Mouse (Mus musculus): ENCODE results near the gene Ccs. TPM values are rescaled to one million over a fixed set of nuclear protein-coding genes. Genes with fewer than 3 reads are reported as not detected.

Gene Ccs
- total and polyA plus RNA-seq, 2 experiments from 2014 or later = 35.4 to 44.3 TPM

DNA sequence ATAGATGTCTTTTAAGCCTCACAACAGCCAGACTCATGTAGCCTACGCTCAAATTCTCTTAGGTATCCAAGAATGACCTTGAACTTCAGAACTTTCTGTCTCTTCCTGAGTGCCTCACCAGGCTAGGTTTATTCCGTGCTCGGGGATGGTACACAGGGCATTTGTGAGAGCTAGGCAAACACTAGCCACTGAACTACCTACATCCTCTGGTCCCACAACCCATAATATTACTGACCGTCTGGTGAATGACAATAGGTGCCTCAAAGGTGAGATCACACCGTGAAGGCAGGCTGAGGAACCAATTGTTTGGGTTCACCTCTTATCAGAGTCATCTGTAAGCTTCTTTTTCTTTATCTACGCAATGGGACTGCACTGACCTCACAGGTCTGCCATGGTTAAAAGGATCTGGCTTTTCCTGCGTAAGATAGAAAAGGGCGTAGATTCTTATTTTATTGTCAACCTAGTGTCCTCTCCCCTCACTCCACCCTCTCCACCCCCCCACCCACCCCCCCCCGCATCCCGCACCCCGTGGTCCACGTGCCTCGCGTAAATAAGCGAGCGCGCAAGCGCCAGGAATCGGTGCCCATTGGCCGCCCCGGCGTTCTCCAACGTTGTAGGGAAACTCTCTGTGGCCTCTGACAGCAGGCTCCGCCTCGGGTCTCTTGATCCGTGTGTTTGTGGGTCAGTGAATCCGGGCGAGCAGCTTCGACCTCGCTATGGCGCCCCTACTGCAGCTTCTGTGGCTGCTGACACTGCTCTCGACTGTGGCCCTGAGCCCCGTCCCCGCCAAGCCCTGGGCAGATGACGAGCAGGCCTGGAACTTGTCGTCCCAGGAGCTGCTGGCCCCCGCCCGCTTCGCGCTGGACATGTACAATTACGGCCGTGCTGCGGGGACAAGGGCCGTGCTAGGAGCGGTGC lies 15.7 kb upstream of the Ccs start, which contains the start of gene Ctsf:
Gene Ctsf, plus strand, starts transcription at position 579 of the 918 bp plus-strand sequence.
- Histone ChIP-seq H3K4me3 (ENCODE audit: low read depth, low read length) (peak within 1 kb of the TSS; percentile 72), H3K36me3 (ENCODE audit: insufficient read depth) (peaks cover 16% of the 10 kb centered on the region; the same call in 1 of the 2 replicates), H3K4me2 (ENCODE audit: low read depth) (peak within 1 kb of the TSS; percentile 99), H3K9me3 (ENCODE audit: low read length) (no peaks in the 10 kb centered on the region), H3K4me1 (ENCODE audit: insufficient read depth) (peaks cover 9% of the 10 kb centered on the region; the same call in 1 of the 2 replicates), H3K9ac (peak within 1 kb of the TSS; percentile 74), H3K27me3 (ENCODE audit: insufficient read depth, low read length) (no peaks in the 10 kb centered on the region), H3K27ac (ENCODE audit: low read depth, low read length) (0 out of 2 replicates have a peak within 1 kb of the TSS, but pooled peaks have one; percentile 9)
- TF ChIP-seq CTCF (IDR thresholded peaks at IDR 0.05; ENCODE audit: low read depth) = no peak; the same call in 1 of the 2 replicates
- WGBS = 4% methylated on average over 42 of the region's 45 CpGs
- ATAC-seq = peak; percentile 97
- peak; percentile 88 for DNase-seq

GRCm38 (mm10) chr19:4850281-4850680 lies 11.1 kb upstream of the Ccs start:
- Histone ChIP-seq H3K27ac (ENCODE audit: low read depth, low read length) (no peak overlapping the region), H3K9ac (no peak overlapping the region), H3K4me3 (ENCODE audit: low read depth, low read length) (no peak overlapping the region), H3K4me2 (ENCODE audit: low read depth) (no peak overlapping the region), H3K36me3 (ENCODE audit: insufficient read depth) (no peaks in the 10 kb centered on the region), H3K4me1 (ENCODE audit: insufficient read depth) (peaks cover 4% of the 10 kb centered on the region; the same call in 1 of the 2 replicates), H3K9me3 (ENCODE audit: low read length) (no peaks in the 10 kb centered on the region), H3K27me3 (ENCODE audit: insufficient read depth, low read length) (no peaks in the 10 kb centered on the region)
- DNase-seq (no peak), ATAC-seq (no peak)
- 30% methylated on average over 5 of the region's 5 CpGs for WGBS
- no peak for TF ChIP-seq CTCF (IDR thresholded peaks at IDR 0.05; ENCODE audit: low read depth)

GRCm38 (mm10) chr19:4849800-4850199 lies 10.7 kb upstream of the Ccs start:
- Histone ChIP-seq H3K9me3 (ENCODE audit: low read length) (no peaks in the 10 kb centered on the region), H3K27me3 (ENCODE audit: insufficient read depth, low read length) (no peaks in the 10 kb centered on the region), H3K4me1 (ENCODE audit: insufficient read depth) (peaks cover 4% of the 10 kb centered on the region; the same call in 1 of the 2 replicates), H3K4me2 (ENCODE audit: low read depth) (no peak overlapping the region), H3K36me3 (ENCODE audit: insufficient read depth) (no peaks in the 10 kb centered on the region), H3K4me3 (ENCODE audit: low read depth, low read length) (no peak overlapping the region), H3K27ac (ENCODE audit: low read depth, low read length) (no peak overlapping the region), H3K9ac (no peak overlapping the region)
- no peak for TF ChIP-seq CTCF (IDR thresholded peaks at IDR 0.05; ENCODE audit: low read depth)
- WGBS = 74% methylated on average over 4 of the region's 4 CpGs
- DNase-seq (no peak), ATAC-seq (no peak)

DNA sequence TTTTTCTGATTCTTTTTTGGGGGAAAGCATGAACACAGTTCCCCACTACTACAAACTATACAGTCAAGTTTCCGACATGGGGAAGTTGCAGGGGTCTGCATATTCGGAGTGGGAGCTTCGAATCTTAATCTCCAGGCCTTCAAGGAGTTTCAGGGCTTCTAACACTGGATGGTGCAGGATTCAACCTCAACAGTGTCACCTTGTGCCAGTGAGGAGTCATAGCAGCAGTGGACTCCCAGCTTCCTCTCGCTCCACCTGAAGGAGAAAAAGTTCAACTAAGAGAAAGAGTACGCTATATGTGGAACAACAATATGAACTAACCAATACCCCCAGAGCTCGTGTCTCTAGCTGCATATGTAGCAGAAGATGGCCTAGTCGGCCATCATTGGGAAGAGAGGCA lies 8.4 kb upstream of the Ccs start:
- H3K9ac ChIP-seq = no peak overlapping the region

GRCm38 (mm10) chr19:4845846-4846245 lies 6.7 kb upstream of the Ccs start:
- Histone ChIP-seq H3K4me3 (ENCODE audit: low read depth, low read length) (no peak overlapping the region), H3K27ac (ENCODE audit: low read depth, low read length) (no peak overlapping the region), H3K9ac (no peak overlapping the region), H3K4me1 (ENCODE audit: insufficient read depth) (no peaks in the 10 kb centered on the region), H3K4me2 (ENCODE audit: low read depth) (no peak overlapping the region), H3K27me3 (ENCODE audit: insufficient read depth, low read length) (no peaks in the 10 kb centered on the region), H3K36me3 (ENCODE audit: insufficient read depth) (no peaks in the 10 kb centered on the region), H3K9me3 (ENCODE audit: low read length) (no peaks in the 10 kb centered on the region)
- 74% methylated on average over 2 of the region's 2 CpGs for WGBS
- ATAC-seq (no peak), DNase-seq (no peak)
- TF ChIP-seq CTCF (IDR thresholded peaks at IDR 0.05; ENCODE audit: low read depth) = no peak

More for the DNA sequence above, 8.4 kb upstream of the Ccs start:
- H3K4me1 ChIP-seq (ENCODE audit: insufficient read depth) = no peaks in the 10 kb centered on the region
- no peak overlapping the region for H3K27ac ChIP-seq (ENCODE audit: low read depth, low read length)
- ATAC-seq (no peak), DNase-seq (peak; percentile 14)
- WGBS = 34% methylated on average over 7 of the region's 7 CpGs
- TF ChIP-seq CTCF (IDR thresholded peaks at IDR 0.05; ENCODE audit: low read depth) = peak; percentile 59
- H3K4me3 ChIP-seq (ENCODE audit: low read depth, low read length) = no peak overlapping the region
- no peak overlapping the region for H3K4me2 ChIP-seq (ENCODE audit: low read depth)
- H3K36me3 ChIP-seq (ENCODE audit: insufficient read depth) = no peaks in the 10 kb centered on the region
- no peaks in the 10 kb centered on the region for H3K9me3 ChIP-seq (ENCODE audit: low read length)
- H3K27me3 ChIP-seq (ENCODE audit: insufficient read depth, low read length) = no peaks in the 10 kb centered on the region

DNA sequence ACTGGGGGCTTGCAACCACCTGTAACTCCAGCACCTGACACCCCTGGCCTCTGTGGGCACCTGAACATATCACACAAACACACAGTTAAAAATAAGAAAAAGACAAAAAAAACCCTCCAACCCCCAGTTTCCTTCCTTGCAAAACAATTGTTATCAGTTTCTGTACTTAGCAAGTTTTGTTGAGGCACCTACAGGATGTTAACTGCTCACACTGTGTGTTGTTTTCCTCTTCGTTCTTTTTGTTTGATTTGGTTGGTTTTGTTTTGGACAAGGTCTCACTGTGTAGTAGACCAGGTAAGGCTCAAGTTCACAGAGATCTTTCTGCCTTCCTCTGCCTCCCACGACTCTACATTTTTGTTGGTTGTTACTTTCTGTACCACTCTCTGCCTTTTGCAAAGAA lies 3.5 kb upstream of the Ccs start:
- Histone ChIP-seq H3K27ac (ENCODE audit: low read depth, low read length) (no peak overlapping the region), H3K4me1 (ENCODE audit: insufficient read depth) (0 out of 2 replicates have a peak, but pooled peaks cover 8% of the 10 kb centered on the region), H3K27me3 (ENCODE audit: insufficient read depth, low read length) (peaks cover 7% of the 10 kb centered on the region; the same call in 1 of the 2 replicates), H3K4me3 (ENCODE audit: low read depth, low read length) (no peak overlapping the region), H3K4me2 (ENCODE audit: low read depth) (no peak overlapping the region), H3K9ac (no peak overlapping the region), H3K9me3 (ENCODE audit: low read length) (no peaks in the 10 kb centered on the region), H3K36me3 (ENCODE audit: insufficient read depth) (no peaks in the 10 kb centered on the region)
- ATAC-seq (no peak), DNase-seq (no peak)
- 76% methylated on average over 2 of the region's 2 CpGs for WGBS
- TF ChIP-seq CTCF (IDR thresholded peaks at IDR 0.05; ENCODE audit: low read depth) = no peak

GRCm38 (mm10) chr19:4840848-4841247 lies 1.7 kb upstream of the Ccs start:
- no peak overlapping the region for H3K9ac ChIP-seq
- WGBS = 87% methylated on average over 9 of the region's 9 CpGs
- ATAC-seq = no peak

More at GRCm38 (mm10) chr19:4840848-4841247, 1.7 kb upstream of the Ccs start:
- Histone ChIP-seq H3K4me1 (ENCODE audit: insufficient read depth) (0 out of 2 replicates have a peak, but pooled peaks cover 8% of the 10 kb centered on the region), H3K36me3 (ENCODE audit: insufficient read depth) (no peaks in the 10 kb centered on the region), H3K27ac (ENCODE audit: low read depth, low read length) (no peak overlapping the region), H3K27me3 (ENCODE audit: insufficient read depth, low read length) (peaks cover 7% of the 10 kb centered on the region; the same call in 1 of the 2 replicates), H3K9me3 (ENCODE audit: low read length) (no peaks in the 10 kb centered on the region), H3K4me2 (ENCODE audit: low read depth) (no peak overlapping the region), H3K4me3 (ENCODE audit: low read depth, low read length) (no peak overlapping the region)
- no peak for TF ChIP-seq CTCF (IDR thresholded peaks at IDR 0.05; ENCODE audit: low read depth)
- no peak for DNase-seq
